Mouse (Mus musculus) midbrain, embryonic 16.5 days (tissue): ENCODE results near the gene Glrx2. TPM values are rescaled to one million over a fixed set of nuclear protein-coding genes. Genes with fewer than 3 reads are reported as not detected.
"Not testable (repeated sequence)": the region's sequence is repeated elsewhere in the genome, so short reads cannot be mapped to it uniquely, and the experiment has no call there.

Source experiments
- ATAC-seq: fragments of 200-750 bp; cut with Nextera tagmentation; 2 replicates; pipeline ENCODE4 v1.8.0; 2017; ENCODE audit warnings: moderate TSS enrichment
- H3K27ac ChIP-seq: fragments of 300-500 bp; sonication (generic); 2 replicates; pipeline ENCODE4 v1.5.1; 2014; ENCODE audit warnings: mild to moderate bottlenecking, low read length, mixed read lengths
- H3K27me3 ChIP-seq: fragments of 300-500 bp; sonication (generic); 2 replicates; pipeline ENCODE4 v1.6.1; 2014; ENCODE audit warnings: low read depth, low read length, mixed read lengths; ENCODE audit not compliant: control insufficient read depth, insufficient read depth
- H3K36me3 ChIP-seq: fragments of 300-500 bp; sonication (generic); 2 replicates; pipeline ENCODE4 v1.6.1; 2014; ENCODE audit warnings: mild to moderate bottlenecking, low read length, moderate library complexity, mixed read lengths; ENCODE audit not compliant: control insufficient read depth, insufficient read depth
- H3K4me1 ChIP-seq: fragments of 300-500 bp; sonication (generic); 2 replicates; pipeline ENCODE4 v1.6.1; 2014; ENCODE audit warnings: mild to moderate bottlenecking, low read length, mixed read lengths; ENCODE audit not compliant: control insufficient read depth, insufficient read depth
- H3K4me2 ChIP-seq: fragments of 300-500 bp; sonication (generic); 2 replicates; pipeline ENCODE4 v1.6.1; 2014; ENCODE audit warnings: mild to moderate bottlenecking, low read length, mixed read lengths
- H3K4me3 ChIP-seq: fragments of 300-500 bp; sonication (generic); 2 replicates; pipeline ENCODE4 v1.5.1; 2014; ENCODE audit warnings: low read depth, mild to moderate bottlenecking, low read length, moderate library complexity, mixed read lengths
- H3K9ac ChIP-seq: fragments of 300-500 bp; sonication (generic); 2 replicates; pipeline ENCODE4 v1.6.1; 2014; ENCODE audit warnings: low read depth, low read length, mixed read lengths
- H3K9me3 ChIP-seq: fragments of 300-500 bp; sonication (generic); replicated peaks from 2 replicates; pipeline ENCODE4 v1.6.1; 2014; ENCODE audit warnings: mild to moderate bottlenecking, low read length, mixed read lengths; ENCODE audit not compliant: control insufficient read depth, poor library complexity, severe bottlenecking
- WGBS: fragments of 180-500 bp; shearing (Covaris S2); extraction: QIAGEN DNeasy Blood & Tissue Kit; methylation state at CpG from one replicate; pipeline ENCODE4 v1.1.7; 2014; 5-methylcytosine and 5-hydroxymethylcytosine counted together
- polyA plus RNA-seq: library from polyadenylated mRNA; unstranded; fragments of >200 nt; fragmentation: Nextera tagmentation; extraction: Ambion mirVana; gene quantifications from 2 replicates; pipeline ENCODE4 v1.2.1, GENCODE M21; 2015

The Glrx2 gene
- polyA plus RNA-seq = 120 and 121 TPM in 2 replicates

DNA sequence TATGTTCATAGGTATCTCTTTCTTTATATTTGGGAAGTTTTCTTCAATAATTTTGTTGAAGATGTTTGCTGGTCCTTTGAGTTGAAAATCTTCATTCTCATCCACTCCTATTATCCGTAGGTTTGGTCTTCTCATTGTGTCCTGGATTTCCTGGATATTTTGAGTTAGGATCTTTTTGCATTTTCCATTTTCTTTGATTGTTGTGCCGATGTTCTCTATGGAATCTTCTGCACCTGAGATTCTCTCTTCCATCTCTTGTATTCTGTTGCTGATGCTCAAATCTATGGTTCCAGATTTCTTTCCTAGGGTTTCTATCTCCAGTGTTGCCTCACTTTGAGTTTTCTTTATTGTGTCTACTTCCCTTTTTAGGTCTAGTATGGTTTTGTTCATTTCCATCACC lies at the start of gene Glrx2:
Glrx2 (plus strand) TSS at position 301 of the 400 bp plus-strand sequence.
- H3K4me1 ChIP-seq, H3K4me2 ChIP-seq, H3K36me3 ChIP-seq, H3K27ac ChIP-seq, ATAC-seq, H3K4me3 ChIP-seq, H3K27me3 ChIP-seq, H3K9me3 ChIP-seq, H3K9ac ChIP-seq: not testable (repeated sequence)
- WGBS = no CpG with 5 or more reads among the region's 2 CpGs

DNA sequence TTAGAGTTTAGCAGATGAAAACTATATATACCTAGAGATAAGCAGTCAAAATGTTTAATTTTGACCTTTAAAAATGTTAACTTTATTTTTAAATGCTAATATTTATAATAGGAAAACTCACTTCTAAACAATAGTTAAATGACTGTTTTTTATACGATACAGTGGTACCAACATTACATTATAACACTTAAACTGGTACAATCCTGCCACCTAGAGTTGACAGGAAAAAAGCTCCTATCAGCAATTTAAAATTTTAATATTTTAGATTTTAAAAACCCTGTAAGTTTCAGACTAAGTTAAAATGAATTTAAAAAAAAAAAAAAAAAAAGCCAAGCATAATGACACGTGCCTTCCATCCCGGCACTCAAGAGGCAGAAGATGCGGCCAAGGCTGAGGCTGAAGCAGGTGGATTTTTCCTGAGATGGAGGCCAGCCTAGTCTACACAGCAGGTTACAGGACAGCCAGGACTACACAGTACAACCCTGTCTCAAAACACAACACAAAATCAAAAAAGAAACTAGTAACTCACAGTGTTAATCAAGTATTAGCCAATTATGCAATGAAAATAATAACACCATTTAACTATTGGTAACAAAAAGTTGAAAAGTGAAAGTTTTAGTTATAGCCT lies 40.3 kb upstream of the Glrx2 start:
- H3K27me3 ChIP-seq = no peaks in the 10 kb centered on the region
- no peaks in the 10 kb centered on the region for H3K4me1 ChIP-seq
- H3K9me3 ChIP-seq = no peaks in the 10 kb centered on the region
- no peak overlapping the region for H3K9ac ChIP-seq
- no peak for ATAC-seq
- WGBS = 87% methylated on average over 4 of the region's 4 CpGs
- H3K36me3 ChIP-seq = peaks cover 4% of the 10 kb centered on the region
- no peak overlapping the region for H3K27ac ChIP-seq
- no peak overlapping the region for H3K4me3 ChIP-seq
- H3K4me2 ChIP-seq = no peak overlapping the region

DNA sequence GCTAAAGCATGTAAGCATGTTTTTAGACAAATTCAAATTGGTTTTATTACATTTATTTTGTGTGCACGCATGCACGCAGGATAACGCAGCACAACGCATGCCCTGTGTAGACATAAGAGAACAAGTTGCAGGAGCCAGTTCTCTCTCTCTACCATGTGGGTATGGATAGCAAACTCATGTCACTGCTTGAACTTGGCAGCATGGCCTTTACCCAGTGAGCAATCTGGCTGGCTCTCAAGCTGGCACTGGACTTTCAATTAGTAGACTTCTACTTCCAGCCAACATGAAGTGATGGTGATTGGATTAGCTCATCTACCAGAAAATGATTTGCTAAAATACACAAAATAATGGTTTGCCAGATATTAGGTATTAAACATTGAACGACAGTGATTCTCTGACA lies 35.0 kb upstream of the Glrx2 start:
- Histone ChIP-seq H3K4me1 (no peaks in the 10 kb centered on the region), H3K4me2 (no peak overlapping the region), H3K9ac (no peak overlapping the region), H3K27me3 (no peaks in the 10 kb centered on the region), H3K36me3 (peaks cover 8% of the 10 kb centered on the region), H3K9me3 (no peaks in the 10 kb centered on the region), H3K4me3 (no peak overlapping the region), H3K27ac (no peak overlapping the region)
- WGBS = over 99% methylated on average over 5 of the region's 5 CpGs
- ATAC-seq = no peak

DNA sequence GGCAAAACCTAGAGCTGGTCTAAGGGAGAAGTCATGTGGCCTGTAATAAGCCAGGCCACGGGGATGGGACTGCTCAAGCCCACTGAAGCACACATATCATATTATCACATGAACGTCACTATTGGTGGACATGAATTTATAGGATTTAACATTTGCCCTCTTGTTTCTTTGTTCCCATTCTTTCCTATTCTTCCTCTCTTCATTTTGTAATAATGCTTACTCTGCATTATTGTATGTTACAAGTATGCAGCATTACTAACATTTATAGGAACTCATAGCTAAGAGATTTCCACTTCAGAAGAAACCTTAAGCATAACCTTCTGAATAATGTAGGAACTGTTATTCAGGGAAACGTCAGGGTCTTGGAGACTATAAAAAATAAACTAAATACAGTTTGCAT lies 31.3 kb upstream of the Glrx2 start:
- Histone ChIP-seq H3K27ac (no peak overlapping the region), H3K9ac (no peak overlapping the region), H3K4me1 (no peaks in the 10 kb centered on the region), H3K4me3 (no peak overlapping the region), H3K36me3 (peaks cover 7% of the 10 kb centered on the region), H3K4me2 (no peak overlapping the region), H3K9me3 (no peaks in the 10 kb centered on the region), H3K27me3 (no peaks in the 10 kb centered on the region)
- ATAC-seq = no peak
- WGBS = 93% methylated on average over 3 of the region's 3 CpGs

DNA sequence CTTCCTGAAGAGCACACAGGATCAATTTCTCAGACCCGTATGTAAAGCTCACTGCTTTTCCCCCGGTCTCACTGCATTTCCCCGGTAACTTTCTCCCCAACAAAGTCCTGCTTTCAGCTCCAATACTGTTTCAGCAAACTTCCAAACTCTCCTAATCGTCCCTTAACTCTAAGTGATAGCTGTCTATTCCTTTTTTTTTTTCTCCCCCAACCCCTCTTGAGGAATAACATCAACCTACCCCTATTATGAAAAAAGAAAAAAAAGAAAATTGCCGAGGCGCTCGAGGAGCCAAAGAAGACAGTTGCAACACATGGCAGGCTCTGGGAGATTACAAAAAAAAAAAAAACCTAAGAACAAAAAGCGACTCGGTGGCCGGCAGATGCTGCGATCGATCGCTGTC lies 14.4 kb upstream of the Glrx2 start:
- Histone ChIP-seq H3K9me3 (no peaks in the 10 kb centered on the region), H3K27ac (no peak overlapping the region; the same call in 1 of the 2 replicates), H3K4me1 (peaks cover 17% of the 10 kb centered on the region), H3K9ac (peak overlapping the region; percentile 89), H3K4me3 (peak overlapping the region; percentile 83), H3K36me3 (no peaks in the 10 kb centered on the region), H3K27me3 (no peaks in the 10 kb centered on the region), H3K4me2 (peak overlapping the region; percentile 87)
- ATAC-seq = no peak
- WGBS = under 1% methylated on average over 13 of the region's 13 CpGs

DNA sequence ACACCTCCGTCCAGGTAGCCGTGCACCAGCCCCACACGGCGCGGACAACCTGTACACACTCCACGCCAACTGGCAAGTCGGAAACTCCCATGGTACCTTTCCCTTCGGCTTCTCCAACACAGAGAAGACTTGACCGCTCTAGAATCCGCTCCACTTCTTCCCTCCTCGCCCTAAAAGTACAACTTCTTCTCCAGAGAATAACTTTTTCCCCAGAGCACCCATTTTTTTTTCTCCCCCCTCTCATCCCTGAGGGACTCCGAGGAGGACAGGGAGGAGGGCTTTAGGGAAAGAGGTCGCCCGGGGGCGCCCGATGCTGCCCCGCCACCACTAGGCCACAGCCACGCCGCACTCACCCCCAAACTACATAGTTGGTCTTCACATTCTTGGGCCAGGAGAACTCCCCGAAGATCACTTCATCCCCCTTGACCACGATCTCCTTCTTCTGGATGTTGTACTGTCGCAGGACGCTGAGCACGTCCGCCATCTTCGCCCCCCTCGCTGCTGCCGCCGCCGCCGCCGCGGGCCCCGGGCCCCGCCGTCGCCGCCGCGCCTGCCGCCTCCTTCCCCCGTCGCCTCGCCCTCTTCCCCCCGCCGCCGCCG lies 13.9 kb upstream of the Glrx2 start:
- ATAC-seq = peak; percentile 78
- under 1% methylated on average over 40 of the region's 48 CpGs for WGBS

DNA sequence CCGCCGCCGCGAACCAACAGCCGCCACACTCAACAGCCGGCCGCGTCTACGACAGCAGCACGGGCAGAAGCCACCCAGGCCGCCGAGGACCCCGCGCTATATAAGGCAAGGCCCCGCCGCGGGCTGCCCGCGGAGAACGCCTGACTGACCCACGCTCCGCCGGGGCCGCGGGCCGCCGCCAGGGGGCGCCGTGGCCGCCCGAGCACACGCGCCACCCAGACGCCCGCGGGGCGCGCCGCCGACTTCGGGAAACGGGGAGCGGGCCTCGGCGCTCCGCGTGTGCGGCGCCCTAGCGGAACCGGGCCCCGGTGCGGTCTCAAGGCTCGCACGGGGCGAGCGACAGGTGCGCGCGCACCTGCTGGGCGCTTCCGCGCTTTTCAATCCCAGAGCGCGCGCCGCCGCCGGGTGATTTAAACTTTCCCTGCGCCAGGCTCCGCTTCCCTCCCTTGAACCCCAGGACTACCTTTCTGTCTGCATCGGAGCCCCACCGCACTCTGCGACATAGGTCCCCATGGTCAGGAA lies 13.3 kb upstream of the Glrx2 start, which contains the start of gene Cdc73:
Cdc73 (minus strand) TSS at position 153 of the 522 bp plus-strand sequence.
- Histone ChIP-seq H3K27ac (peak within 1 kb of the TSS; percentile 92), H3K4me1 (peaks cover 17% of the 10 kb centered on the region), H3K4me2 (peak within 1 kb of the TSS; percentile 92), H3K4me3 (peak within 1 kb of the TSS; percentile 83), H3K36me3 (no peaks in the 10 kb centered on the region), H3K9me3 (no peaks in the 10 kb centered on the region), H3K9ac (peak within 1 kb of the TSS; percentile 89), H3K27me3 (no peaks in the 10 kb centered on the region)
- peak; percentile 99 for ATAC-seq
- WGBS = 0% methylated on average over 57 of the region's 74 CpGs

More for the DNA sequence above, 13.9 kb upstream of the Glrx2 start:
- H3K27me3 ChIP-seq = no peaks in the 10 kb centered on the region
- peaks cover 17% of the 10 kb centered on the region for H3K4me1 ChIP-seq
- H3K4me2 ChIP-seq = peak overlapping the region; percentile 87
- H3K9me3 ChIP-seq = no peaks in the 10 kb centered on the region
- H3K4me3 ChIP-seq = peak overlapping the region; percentile 83
- H3K27ac ChIP-seq = peak overlapping the region; percentile 92
- no peaks in the 10 kb centered on the region for H3K36me3 ChIP-seq
- H3K9ac ChIP-seq = peak overlapping the region; percentile 89

DNA sequence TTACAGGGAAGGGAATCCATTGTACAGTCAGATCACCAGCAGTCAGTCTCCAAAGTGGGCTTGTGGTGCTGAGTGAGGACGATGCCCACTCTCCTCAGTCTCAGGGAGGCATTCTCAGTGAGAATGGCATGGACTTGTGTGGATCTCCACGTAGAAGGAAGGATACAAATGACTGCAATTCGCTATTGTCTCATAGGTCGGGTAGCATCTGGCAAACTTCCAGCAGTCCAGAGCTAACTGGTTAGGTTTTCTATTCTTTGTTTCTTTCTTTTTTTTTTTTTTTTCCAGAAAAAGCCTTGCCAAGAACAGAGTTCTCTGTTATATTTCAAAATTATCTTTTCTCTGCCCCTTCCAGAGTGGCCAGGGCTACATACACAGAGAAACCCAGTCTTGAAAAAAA lies 9.1 kb upstream of the Glrx2 start:
- Histone ChIP-seq H3K4me3 (no peak overlapping the region), H3K27me3 (no peaks in the 10 kb centered on the region), H3K4me1 (peaks cover 2% of the 10 kb centered on the region; the same call in 1 of the 2 replicates), H3K36me3 (no peaks in the 10 kb centered on the region), H3K9me3 (no peaks in the 10 kb centered on the region), H3K4me2 (no peak overlapping the region), H3K9ac (no peak overlapping the region), H3K27ac (no peak overlapping the region)
- WGBS = 43% methylated on average over 4 of the region's 4 CpGs
- ATAC-seq = no peak

DNA sequence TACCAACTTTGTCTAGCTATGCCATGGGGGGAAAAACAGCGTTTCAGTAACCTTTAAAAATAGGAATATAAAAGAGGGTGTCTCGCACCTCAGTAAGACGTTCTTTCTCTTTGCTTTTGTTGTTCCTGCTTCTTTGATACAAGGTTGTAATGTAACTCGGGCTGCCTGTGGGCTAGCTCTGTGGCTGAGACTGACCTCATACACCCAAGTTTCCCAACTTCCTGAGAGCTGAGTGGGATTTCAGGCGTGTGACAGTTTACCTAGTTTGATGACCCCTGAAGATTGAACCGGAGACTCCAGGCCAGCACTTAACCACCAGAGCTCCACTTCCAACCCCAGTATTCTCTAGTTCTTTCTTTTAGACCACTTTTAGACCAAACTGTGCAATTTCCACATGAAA lies 7.8 kb upstream of the Glrx2 start:
- Histone ChIP-seq H3K4me2 (no peak overlapping the region), H3K36me3 (no peaks in the 10 kb centered on the region), H3K4me3 (no peak overlapping the region), H3K9ac (no peak overlapping the region), H3K9me3 (no peaks in the 10 kb centered on the region), H3K27ac (no peak overlapping the region), H3K4me1 (peaks cover under 1% of the 10 kb centered on the region; the same call in 1 of the 2 replicates), H3K27me3 (no peaks in the 10 kb centered on the region)
- WGBS = 76% methylated on average over 6 of the region's 6 CpGs
- no peak for ATAC-seq
